Mouse (Mus musculus) lung, embryonic 15.5 days (tissue): Measurements from ENCODE around the gene Gimap3. TPM values are rescaled to one million over a fixed set of nuclear protein-coding genes. Genes with fewer than 3 reads are reported as not detected.

Experiments
- ATAC-seq: fragments of 200-750 bp; cut with Nextera tagmentation; 2 replicates; pipeline ENCODE4 v1.8.0; 2017; ENCODE audit warnings: moderate number of reproducible peaks, borderline replicate concordance; ENCODE audit not compliant: low FRiP score, low TSS enrichment; ENCODE audit errors: extremely low read depth
- H3K27ac ChIP-seq: fragments of 300-500 bp; sonication (generic); 2 replicates; pipeline ENCODE4 v1.5.1; 2015; ENCODE audit warnings: moderate library complexity, mild to moderate bottlenecking, inconsistent platforms
- H3K27me3 ChIP-seq: fragments of 300-500 bp; sonication (generic); 2 replicates; pipeline ENCODE4 v1.6.1; 2015; ENCODE audit warnings: inconsistent platforms
- H3K36me3 ChIP-seq: fragments of 300-500 bp; sonication (generic); 2 replicates; pipeline ENCODE4 v1.6.1; 2015; ENCODE audit warnings: inconsistent platforms
- H3K4me1 ChIP-seq: fragments of 300-500 bp; sonication (generic); 2 replicates; pipeline ENCODE4 v1.6.1; 2015; ENCODE audit warnings: inconsistent platforms
- H3K4me2 ChIP-seq: fragments of 300-500 bp; sonication (generic); 2 replicates; pipeline ENCODE4 v1.6.1; 2015; ENCODE audit warnings: inconsistent platforms, mild to moderate bottlenecking, moderate library complexity
- H3K4me3 ChIP-seq: fragments of 300-500 bp; sonication (generic); 2 replicates; pipeline ENCODE4 v1.5.1; 2015; ENCODE audit warnings: mild to moderate bottlenecking, inconsistent platforms
- H3K9ac ChIP-seq: fragments of 300-500 bp; sonication (generic); 2 replicates; pipeline ENCODE4 v1.6.1; 2015; ENCODE audit warnings: inconsistent platforms
- H3K9me3 ChIP-seq: fragments of 300-500 bp; sonication (generic); 2 replicates; pipeline ENCODE4 v1.6.1; 2016; ENCODE audit warnings: inconsistent platforms
- WGBS: fragments of 180-500 bp; shearing (Covaris S2); methylation state at CpG from one replicate; pipeline ENCODE4 v1.1.7; 2015; 5-methylcytosine and 5-hydroxymethylcytosine counted together
- polyA plus RNA-seq: library from polyadenylated mRNA; unstranded; fragments of >200 nt; fragmentation: Nextera tagmentation; extraction: Ambion mirVana; gene quantifications from 2 replicates; pipeline ENCODE4 v1.2.1, GENCODE M21; 2015

The Gimap3 gene
- polyA plus RNA-seq, 1 experiment from 2014 or later, result 0.22 TPM

DNA sequence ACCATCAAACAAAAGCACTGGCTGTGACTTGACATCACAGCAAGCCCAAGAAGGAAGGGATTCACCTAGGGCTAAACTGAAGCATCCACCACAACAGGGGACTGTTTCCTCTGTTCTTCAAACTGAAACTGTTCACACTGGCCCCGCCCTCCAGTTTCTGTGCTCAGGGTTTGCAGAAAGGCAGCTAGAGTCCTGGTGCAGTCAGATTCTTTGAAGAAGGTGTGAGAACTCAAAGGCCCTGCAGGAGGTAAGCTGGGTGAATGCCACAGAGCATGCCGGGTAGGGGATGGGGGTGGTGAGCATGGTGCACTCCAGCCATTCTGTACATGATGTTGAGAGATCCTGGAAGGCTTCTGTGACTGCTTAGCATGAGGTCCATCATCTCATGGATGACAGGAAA lies 52.2 kb downstream of the Gimap3 start, which contains the start of the genes Gm28053 and Gimap7:
TSS of gene Gm28053 (plus strand) at position 153 of the 400 bp plus-strand sequence.
TSS of gene Gimap7 (plus strand) at position 167 of the 400 bp plus-strand sequence.
- no peak within 1 kb of the TSS for H3K4me3 ChIP-seq
- H3K27me3 ChIP-seq, result no peaks in the 10 kb centered on the region
- no peaks in the 10 kb centered on the region for H3K4me1 ChIP-seq
- H3K4me2 ChIP-seq, result no peak within 1 kb of the TSS
- H3K27ac ChIP-seq, result no peak within 1 kb of the TSS
- H3K36me3 ChIP-seq, result no peaks in the 10 kb centered on the region
- no peaks in the 10 kb centered on the region for H3K9me3 ChIP-seq
- no peak for ATAC-seq
- whole genome bisulfite sequencing, result 50% methylated on average over 2 of the region's 2 CpGs
- no peak within 1 kb of the TSS for H3K9ac ChIP-seq

Other genes starting within 250 kb of the Gimap3 start
- gene Atp6v0e2, start 233.2 kb downstream of the Gimap3 start, polyA plus RNA-seq, result 9.4 and 11.7 TPM in 2 replicates
- gene Lrrc61, start 216.1 kb downstream of the Gimap3 start, polyA plus RNA-seq, result 6.0 and 7.3 TPM in 2 replicates
- gene Rarres2, start 198.1 kb downstream of the Gimap3 start, polyA plus RNA-seq, result 76.6 and 84.0 TPM in 2 replicates
- gene Gm45021, start 181.2 kb downstream of the Gimap3 start, polyA plus RNA-seq, result not detected in 2 replicates
- gene Repin1, start 177.0 kb downstream of the Gimap3 start, polyA plus RNA-seq, result 28.1 and 30.9 TPM in 2 replicates
- not detected in 2 replicates for gene Gm44965, start 176.9 kb downstream of the Gimap3 start, polyA plus RNA-seq
- 5.5 and 8.3 TPM in 2 replicates for gene Zfp775, start 168.8 kb downstream of the Gimap3 start, polyA plus RNA-seq
- gene AI854703, start 144.1 kb downstream of the Gimap3 start, polyA plus RNA-seq, result 0.93 and 1.1 TPM in 2 replicates
- gene Gimap8, start 123.6 kb downstream of the Gimap3 start, polyA plus RNA-seq, result 4.2 and 4.3 TPM in 2 replicates
- 16.1 and 16.2 TPM in 2 replicates for gene Gimap9, start 94.7 kb downstream of the Gimap3 start, polyA plus RNA-seq
- 45.0 and 46.6 TPM in 2 replicates for gene Gimap4, start 86.3 kb downstream of the Gimap3 start, polyA plus RNA-seq
- 41.3 and 48.5 TPM in 2 replicates for gene Gimap6, start 62.6 kb downstream of the Gimap3 start, polyA plus RNA-seq
- 3.4 and 4.2 TPM in 2 replicates for gene Gm28053, start 52.2 kb downstream of the Gimap3 start, polyA plus RNA-seq
- 0.29 TPM in 1 of 2 replicates, not detected in the other for gene Gimap7, start 52.2 kb downstream of the Gimap3 start, polyA plus RNA-seq
- 43.0 and 53.3 TPM in 2 replicates for gene Gimap1, start 31.8 kb downstream of the Gimap3 start, polyA plus RNA-seq
- gene Gimap5, start 24.7 kb downstream of the Gimap3 start, polyA plus RNA-seq, result 23.7 and 25.2 TPM in 2 replicates
- gene Tmem176a, start 70.1 kb upstream of the Gimap3 start, polyA plus RNA-seq, result 226 and 227 TPM in 2 replicates
- gene Tmem176b, start 70.6 kb upstream of the Gimap3 start, polyA plus RNA-seq, result 425 and 442 TPM in 2 replicates
- 0.11 TPM in 1 of 2 replicates, not detected in the other for gene Aoc1, start 102.0 kb upstream of the Gimap3 start, polyA plus RNA-seq
- gene 1600015I10Rik, start 159.0 kb upstream of the Gimap3 start, polyA plus RNA-seq, result not detected in 2 replicates
- not detected in 2 replicates for gene Doxl2, start 204.1 kb upstream of the Gimap3 start, polyA plus RNA-seq
- not detected in 2 replicates for gene Svs1, start 216.0 kb upstream of the Gimap3 start, polyA plus RNA-seq